Mouse (Mus musculus) heart, adult 2 months (tissue): ENCODE results near the gene Epb41l3. TPM values are rescaled to one million over a fixed set of nuclear protein-coding genes. Genes with fewer than 3 reads are reported as not detected.

Experiments
- DNase-seq, 2 experiments: peaks; one replicate each; pipeline ENCODE4 v3.0.0; 2021
- H3K27ac ChIP-seq: fragments of 200-600 bp; 2 replicates; pipeline ENCODE4 v1.8.1; 2022
- H3K27me3 ChIP-seq: fragments of 200-500 bp; 2 replicates; pipeline ENCODE4 v1.6.1; 2012; ENCODE audit warnings: mild to moderate bottlenecking, low read length, inconsistent platforms, mixed read lengths; ENCODE audit not compliant: control insufficient read depth, insufficient read depth
- H3K36me3 ChIP-seq: fragments of 200-500 bp; 2 replicates; pipeline ENCODE4 v1.6.1; 2012; ENCODE audit warnings: low read length, inconsistent platforms; ENCODE audit not compliant: control insufficient read depth, insufficient read depth
- H3K4me1 ChIP-seq: fragments of 200-500 bp; 2 replicates; pipeline ENCODE4 v1.6.1; 2011; ENCODE audit warnings: low read length; ENCODE audit not compliant: control insufficient read depth, insufficient read depth
- H3K4me3 ChIP-seq: fragments of 200-600 bp; 2 replicates; pipeline ENCODE4 v1.8.1; 2022
- H3K79me2 ChIP-seq: fragments of 200-500 bp; replicated peaks from 2 replicates; pipeline ENCODE4 v1.6.1; 2012; ENCODE audit warnings: mild to moderate bottlenecking, inconsistent platforms, low read length, moderate library complexity, mixed read lengths; ENCODE audit not compliant: control insufficient read depth, insufficient read depth
- H3K9ac ChIP-seq: fragments of 200-500 bp; 2 replicates; pipeline ENCODE4 v1.6.1; 2012; ENCODE audit warnings: low read depth, mild to moderate bottlenecking, control low read depth, inconsistent platforms, low read length, mixed read lengths
- CTCF ChIP-seq: fragments of 200-600 bp; IDR thresholded peaks from 2 replicates; pipeline ENCODE4 v1.8.1; 2022; ENCODE audit warnings: antibody characterized with exemption, mild to moderate bottlenecking, moderate library complexity
- EP300 ChIP-seq: fragments of 200-500 bp; IDR thresholded peaks from 2 replicates; pipeline ENCODE4 v1.6.1; 2011; ENCODE audit warnings: low read depth, low read length, control low read depth; ENCODE audit not compliant: insufficient read depth
- POLR2A ChIP-seq: fragments of 200-500 bp; IDR thresholded peaks from 2 replicates; pipeline ENCODE4 v1.6.1; 2011; ENCODE audit warnings: mild to moderate bottlenecking, low read depth, low read length, control low read depth; ENCODE audit not compliant: insufficient read depth
- WGBS: fragments of 180-500 bp; shearing (Covaris S2); methylation state at CpG from one replicate; pipeline ENCODE4 v1.1.7; 2018; 5-methylcytosine and 5-hydroxymethylcytosine counted together
- intact Hi-C: fragments of 180-260 bp; cut with DNase I; formaldehyde crosslinking; loops from one replicate; pipeline ENCODE4 v1.15.1; 2025
- polyA plus RNA-seq: library from polyadenylated mRNA; depleted of rRNA; stranded (reverse); fragments of >200 nt; gene quantifications from 2 replicates; pipeline ENCODE4 v1.2.3, GENCODE M21; 2012
- total RNA-seq, 2 experiments: library from RNA; stranded (reverse); gene quantifications; 2 replicates each; pipeline ENCODE4 v1.2.3; 2021

Gene Epb41l3
- total and polyA plus RNA-seq, 3 experiments, result 3.0 to 13.5 (median 13.5) TPM

GRCm38 (mm10) chr17:69229451-69229850 is 154.0 kb downstream of the Epb41l3 start:
- Histone ChIP-seq H3K27ac (no peak overlapping the region), H3K4me1 (no peaks in the 10 kb centered on the region), H3K9ac (no peak overlapping the region), H3K4me3 (no peak overlapping the region), H3K36me3 (no peaks in the 10 kb centered on the region), H3K27me3 (no peaks in the 10 kb centered on the region), H3K79me2 (no peaks in the 10 kb centered on the region)
- intact Hi-C loops, result no loop called here
- DNase-seq, result no peak
- TF ChIP-seq POLR2A (no peak), CTCF (no peak), EP300 (no peak)
- 74% methylated on average over 5 of the region's 5 CpGs for WGBS

GRCm38 (mm10) chr17:69230131-69230621 is 154.7 kb downstream of the Epb41l3 start:
- DNase-seq, result no peak
- Histone ChIP-seq H3K4me1 (no peaks in the 10 kb centered on the region), H3K27me3 (no peaks in the 10 kb centered on the region), H3K27ac (no peak overlapping the region), H3K79me2 (no peaks in the 10 kb centered on the region), H3K4me3 (no peak overlapping the region), H3K9ac (no peak overlapping the region), H3K36me3 (no peaks in the 10 kb centered on the region)
- WGBS, result 45% methylated on average over 6 of the region's 6 CpGs
- intact Hi-C loops, result no loop called here
- no peak for TF ChIP-seq CTCF
- no peak for TF ChIP-seq POLR2A
- no peak for TF ChIP-seq EP300

- H3K36me3 ChIP-seq, result no peaks in the 10 kb centered on the region
- H3K4me1 ChIP-seq, result no peaks in the 10 kb centered on the region
- no peak overlapping the region for H3K27ac ChIP-seq
- no peak for DNase-seq
- TF ChIP-seq EP300, result no peak
- no peak for TF ChIP-seq POLR2A
- TF ChIP-seq CTCF, result no peak
- intact Hi-C loops, result no loop called here
- H3K9ac ChIP-seq, result no peak overlapping the region
- H3K4me3 ChIP-seq, result no peak overlapping the region
- no peaks in the 10 kb centered on the region for H3K27me3 ChIP-seq
- 84% methylated on average over 5 of the region's 5 CpGs for WGBS
- no peaks in the 10 kb centered on the region for H3K79me2 ChIP-seq
Measured at GRCm38 (mm10) chr17:69231360-69231759, 155.9 kb downstream of the Epb41l3 start.

DNA sequence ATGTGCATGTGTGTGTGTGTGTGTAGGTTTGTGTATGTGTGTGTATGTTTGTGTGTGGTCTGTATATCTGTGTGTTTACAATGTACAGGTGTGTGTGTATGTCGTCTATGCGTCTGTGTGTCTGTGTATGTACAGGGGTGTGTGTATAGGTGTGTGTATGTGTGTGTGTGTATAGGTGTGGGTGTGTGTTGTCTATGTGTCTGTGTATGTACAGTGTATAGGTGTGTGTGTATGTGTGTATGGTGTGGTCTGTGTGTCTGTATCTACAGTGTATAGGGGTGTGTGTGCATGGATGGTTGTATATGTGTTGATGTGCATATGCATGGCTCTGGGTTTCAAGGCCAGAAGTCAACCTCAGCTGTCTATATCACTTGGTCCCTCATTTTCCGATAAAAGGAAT is 161.7 kb downstream of the Epb41l3 start:
- no peak overlapping the region for H3K27ac ChIP-seq
- no peak for DNase-seq
- no peak overlapping the region for H3K4me3 ChIP-seq
- H3K4me1 ChIP-seq, result no peaks in the 10 kb centered on the region
- TF ChIP-seq CTCF (no peak), POLR2A (no peak), EP300 (no peak)
- H3K27me3 ChIP-seq, result no peaks in the 10 kb centered on the region
- H3K79me2 ChIP-seq, result 0 out of 2 replicates have a peak, but pooled peaks cover 1% of the 10 kb centered on the region
- no peak overlapping the region for H3K9ac ChIP-seq
- H3K36me3 ChIP-seq, result no peaks in the 10 kb centered on the region
- 92% methylated on average over 3 of the region's 3 CpGs for WGBS
- intact Hi-C loops, result no loop called here

GRCm38 (mm10) chr17:69238810-69239373 is 163.4 kb downstream of the Epb41l3 start:
- Histone ChIP-seq H3K27me3 (no peaks in the 10 kb centered on the region), H3K36me3 (no peaks in the 10 kb centered on the region), H3K4me3 (no peak overlapping the region), H3K27ac (no peak overlapping the region), H3K9ac (no peak overlapping the region), H3K4me1 (no peaks in the 10 kb centered on the region), H3K79me2 (0 out of 2 replicates have a peak, but pooled peaks cover 1% of the 10 kb centered on the region)
- 87% methylated on average over 4 of the region's 4 CpGs for WGBS
- intact Hi-C loops, result no loop called here
- no peak for DNase-seq
- TF ChIP-seq CTCF (no peak), POLR2A (no peak), EP300 (no peak)

DNA sequence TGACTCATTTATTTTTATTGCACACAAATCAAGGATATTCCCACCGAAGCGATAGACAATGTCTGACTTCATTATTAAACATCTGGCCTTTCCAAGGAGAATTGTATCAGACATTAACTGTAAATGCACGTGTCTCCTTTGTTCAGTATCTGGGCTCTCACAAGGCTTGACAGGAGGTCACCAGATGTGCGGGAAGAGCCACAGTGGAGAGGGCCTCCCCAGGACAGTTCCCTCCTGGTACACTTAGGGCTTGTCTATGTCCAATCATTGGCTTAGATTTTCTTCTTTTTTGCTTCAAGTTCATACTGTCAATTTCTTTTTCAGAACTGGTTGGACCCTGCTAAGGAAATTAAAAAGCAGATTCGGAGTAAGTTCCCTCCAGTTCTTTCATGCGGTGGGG is 163.9 kb downstream of the Epb41l3 start:
- Histone ChIP-seq H3K79me2 (0 out of 2 replicates have a peak, but pooled peaks cover 1% of the 10 kb centered on the region), H3K27me3 (no peaks in the 10 kb centered on the region), H3K9ac (no peak overlapping the region), H3K27ac (no peak overlapping the region), H3K36me3 (no peaks in the 10 kb centered on the region), H3K4me1 (no peaks in the 10 kb centered on the region), H3K4me3 (no peak overlapping the region)
- no peak for DNase-seq
- intact Hi-C loops, result no loop called here
- 79% methylated on average over 6 of the region's 6 CpGs for WGBS
- no peak for TF ChIP-seq CTCF
- TF ChIP-seq POLR2A, result no peak
- TF ChIP-seq EP300, result no peak
